Mouse (Mus musculus): ENCODE results near the gene Rpl11. TPM values are rescaled to one million over a fixed set of nuclear protein-coding genes. Genes with fewer than 3 reads are reported as not detected.

Rpl11 gene
- polyA plus RNA-seq, 1 experiment from 2014 or later: 211 TPM

- Histone ChIP-seq H3K27me3 (ENCODE audit: control insufficient read depth, insufficient read depth, low read length) (no peaks in the 10 kb centered on the region), H3K36me3 (ENCODE audit: control insufficient read depth, insufficient read depth) (no peaks in the 10 kb centered on the region), H3K9me3 (replicated peaks; ENCODE audit: control insufficient read depth, low read length) (no peaks in the 10 kb centered on the region), H3K4me3 (ENCODE audit: low read length) (no peak overlapping the region), H3K27ac (ENCODE audit: low read length) (no peak overlapping the region), H3K9ac (ENCODE audit: low read length) (no peak overlapping the region), H3K4me2 (ENCODE audit: low read depth, low read length) (no peak overlapping the region), H3K4me1 (ENCODE audit: control insufficient read depth, insufficient read depth, low read length) (no peaks in the 10 kb centered on the region)
- 81% methylated on average over 5 of the region's 5 CpGs for WGBS
- no peak for ATAC-seq (replicated peaks; ENCODE audit: extremely low read depth, insufficient read depth, low FRiP score)
These were observed 4.7 kb upstream of the Rpl11 start for GRCm38 (mm10) chr4:136057916-136058315.

- H3K27ac ChIP-seq (ENCODE audit: low read length): no peak overlapping the region
These were observed 2.8 kb upstream of the Rpl11 start for GRCm38 (mm10) chr4:136056030-136056429.

GRCm38 (mm10) chr4:136053843-136054242 lies 615 bp upstream of the Rpl11 start:
- Histone ChIP-seq H3K4me1 (ENCODE audit: control insufficient read depth, insufficient read depth, low read length) (peaks cover 17% of the 10 kb centered on the region), H3K36me3 (ENCODE audit: control insufficient read depth, insufficient read depth) (peaks cover 26% of the 10 kb centered on the region), H3K4me2 (ENCODE audit: low read depth, low read length) (no peak overlapping the region), H3K9me3 (replicated peaks; ENCODE audit: control insufficient read depth, low read length) (no peaks in the 10 kb centered on the region), H3K27me3 (ENCODE audit: control insufficient read depth, insufficient read depth, low read length) (no peaks in the 10 kb centered on the region), H3K4me3 (ENCODE audit: low read length) (no peak overlapping the region), H3K9ac (ENCODE audit: low read length) (no peak overlapping the region), H3K27ac (ENCODE audit: low read length) (no peak overlapping the region)
- 66% methylated on average over 5 of the region's 5 CpGs for WGBS
- ATAC-seq (replicated peaks; ENCODE audit: extremely low read depth, insufficient read depth, low FRiP score): no peak

More at GRCm38 (mm10) chr4:136056030-136056429, 2.8 kb upstream of the Rpl11 start:
- Histone ChIP-seq H3K4me2 (ENCODE audit: low read depth, low read length) (no peak overlapping the region), H3K4me1 (ENCODE audit: control insufficient read depth, insufficient read depth, low read length) (peaks cover 11% of the 10 kb centered on the region), H3K9ac (ENCODE audit: low read length) (no peak overlapping the region), H3K9me3 (replicated peaks; ENCODE audit: control insufficient read depth, low read length) (no peaks in the 10 kb centered on the region), H3K4me3 (ENCODE audit: low read length) (no peak overlapping the region), H3K27me3 (ENCODE audit: control insufficient read depth, insufficient read depth, low read length) (no peaks in the 10 kb centered on the region), H3K36me3 (ENCODE audit: control insufficient read depth, insufficient read depth) (peaks cover 7% of the 10 kb centered on the region)
- ATAC-seq (replicated peaks; ENCODE audit: extremely low read depth, insufficient read depth, low FRiP score): no peak
- WGBS: 25% methylated on average over 1 of the region's 1 CpGs

- H3K4me2 ChIP-seq (ENCODE audit: low read depth, low read length): peak overlapping the region; percentile 84
- peaks cover 17% of the 10 kb centered on the region for H3K4me1 ChIP-seq (ENCODE audit: control insufficient read depth, insufficient read depth, low read length)
- ATAC-seq (replicated peaks; ENCODE audit: extremely low read depth, insufficient read depth, low FRiP score): peak; percentile 69
- H3K9me3 ChIP-seq (replicated peaks; ENCODE audit: control insufficient read depth, low read length): no peaks in the 10 kb centered on the region
- H3K4me3 ChIP-seq (ENCODE audit: low read length): peak overlapping the region; percentile 89
- H3K27me3 ChIP-seq (ENCODE audit: control insufficient read depth, insufficient read depth, low read length): no peaks in the 10 kb centered on the region
- peak overlapping the region; percentile 89 for H3K27ac ChIP-seq (ENCODE audit: low read length)
- H3K9ac ChIP-seq (ENCODE audit: low read length): peak overlapping the region; percentile 88
- under 1% methylated on average over 50 of the region's 50 CpGs for WGBS
- H3K36me3 ChIP-seq (ENCODE audit: control insufficient read depth, insufficient read depth): peaks cover 32% of the 10 kb centered on the region
These were observed 538 bp downstream of the Rpl11 start for GRCm38 (mm10) chr4:136052534-136053246.

GRCm38 (mm10) chr4:136052060-136052459 lies 1.2 kb downstream of the Rpl11 start:
- Histone ChIP-seq H3K4me2 (ENCODE audit: low read depth, low read length) (peak overlapping the region; percentile 84), H3K4me3 (ENCODE audit: low read length) (peak overlapping the region; percentile 89), H3K27ac (ENCODE audit: low read length) (no peak overlapping the region), H3K9ac (ENCODE audit: low read length) (peak overlapping the region; percentile 88), H3K27me3 (ENCODE audit: control insufficient read depth, insufficient read depth, low read length) (no peaks in the 10 kb centered on the region), H3K9me3 (replicated peaks; ENCODE audit: control insufficient read depth, low read length) (no peaks in the 10 kb centered on the region), H3K36me3 (ENCODE audit: control insufficient read depth, insufficient read depth) (peaks cover 32% of the 10 kb centered on the region), H3K4me1 (ENCODE audit: control insufficient read depth, insufficient read depth, low read length) (peaks cover 17% of the 10 kb centered on the region)
- WGBS: 0% methylated on average over 3 of the region's 3 CpGs
- no peak for ATAC-seq (replicated peaks; ENCODE audit: extremely low read depth, insufficient read depth, low FRiP score)

GRCm38 (mm10) chr4:136050226-136050625 lies 3.0 kb downstream of the Rpl11 start:
- WGBS: 97% methylated on average over 6 of the region's 6 CpGs
- Histone ChIP-seq H3K4me1 (ENCODE audit: control insufficient read depth, insufficient read depth, low read length) (peaks cover 17% of the 10 kb centered on the region), H3K4me3 (ENCODE audit: low read length) (no peak overlapping the region), H3K27me3 (ENCODE audit: control insufficient read depth, insufficient read depth, low read length) (no peaks in the 10 kb centered on the region), H3K27ac (ENCODE audit: low read length) (no peak overlapping the region), H3K4me2 (ENCODE audit: low read depth, low read length) (no peak overlapping the region), H3K9me3 (replicated peaks; ENCODE audit: control insufficient read depth, low read length) (no peaks in the 10 kb centered on the region), H3K36me3 (ENCODE audit: control insufficient read depth, insufficient read depth) (peaks cover 38% of the 10 kb centered on the region), H3K9ac (ENCODE audit: low read length) (no peak overlapping the region)
- no peak for ATAC-seq (replicated peaks; ENCODE audit: extremely low read depth, insufficient read depth, low FRiP score)

GRCm38 (mm10) chr4:136048291-136049032 lies 4.8 kb downstream of the Rpl11 start:
- Histone ChIP-seq H3K36me3 (ENCODE audit: control insufficient read depth, insufficient read depth) (peaks cover 38% of the 10 kb centered on the region), H3K27ac (ENCODE audit: low read length) (no peak overlapping the region), H3K4me2 (ENCODE audit: low read depth, low read length) (no peak overlapping the region), H3K9me3 (replicated peaks; ENCODE audit: control insufficient read depth, low read length) (no peaks in the 10 kb centered on the region), H3K27me3 (ENCODE audit: control insufficient read depth, insufficient read depth, low read length) (no peaks in the 10 kb centered on the region), H3K4me3 (ENCODE audit: low read length) (no peak overlapping the region), H3K4me1 (ENCODE audit: control insufficient read depth, insufficient read depth, low read length) (peaks cover 17% of the 10 kb centered on the region), H3K9ac (ENCODE audit: low read length) (no peak overlapping the region)
- no peak for ATAC-seq (replicated peaks; ENCODE audit: extremely low read depth, insufficient read depth, low FRiP score)
- 78% methylated on average over 4 of the region's 4 CpGs for WGBS

- WGBS: 57% methylated on average over 4 of the region's 4 CpGs
- no peak overlapping the region for H3K4me2 ChIP-seq (ENCODE audit: low read depth, low read length)
These were observed 5.6 kb downstream of the Rpl11 start for GRCm38 (mm10) chr4:136047626-136048025.

GRCm38 (mm10) chr4:136046888-136047287 lies 6.3 kb downstream of the Rpl11 start:
- Histone ChIP-seq H3K9me3 (replicated peaks; ENCODE audit: control insufficient read depth, low read length) (no peaks in the 10 kb centered on the region), H3K27ac (ENCODE audit: low read length) (no peak overlapping the region), H3K4me3 (ENCODE audit: low read length) (no peak overlapping the region), H3K4me1 (ENCODE audit: control insufficient read depth, insufficient read depth, low read length) (peaks cover 13% of the 10 kb centered on the region), H3K4me2 (ENCODE audit: low read depth, low read length) (no peak overlapping the region), H3K9ac (ENCODE audit: low read length) (no peak overlapping the region), H3K36me3 (ENCODE audit: control insufficient read depth, insufficient read depth) (peaks cover 37% of the 10 kb centered on the region), H3K27me3 (ENCODE audit: control insufficient read depth, insufficient read depth, low read length) (no peaks in the 10 kb centered on the region)
- WGBS: 68% methylated on average over 6 of the region's 6 CpGs
- no peak for ATAC-seq (replicated peaks; ENCODE audit: extremely low read depth, insufficient read depth, low FRiP score)

More at GRCm38 (mm10) chr4:136047626-136048025, 5.6 kb downstream of the Rpl11 start:
- Histone ChIP-seq H3K27me3 (ENCODE audit: control insufficient read depth, insufficient read depth, low read length) (no peaks in the 10 kb centered on the region), H3K4me1 (ENCODE audit: control insufficient read depth, insufficient read depth, low read length) (peaks cover 17% of the 10 kb centered on the region), H3K9ac (ENCODE audit: low read length) (no peak overlapping the region), H3K9me3 (replicated peaks; ENCODE audit: control insufficient read depth, low read length) (no peaks in the 10 kb centered on the region), H3K27ac (ENCODE audit: low read length) (no peak overlapping the region), H3K4me3 (ENCODE audit: low read length) (no peak overlapping the region), H3K36me3 (ENCODE audit: control insufficient read depth, insufficient read depth) (peaks cover 38% of the 10 kb centered on the region)
- ATAC-seq (replicated peaks; ENCODE audit: extremely low read depth, insufficient read depth, low FRiP score): no peak
